Mouse (Mus musculus) hindbrain, embryonic 11.5 days (tissue): ENCODE results near the gene Iah1. TPM values are rescaled to one million over a fixed set of nuclear protein-coding genes. Genes with fewer than 3 reads are reported as not detected.

Experiments used
- ATAC-seq: fragments of 200-750 bp; cut with Nextera tagmentation; 2 replicates; pipeline ENCODE4 v1.8.0; 2017; ENCODE audit warnings: mild to moderate bottlenecking, moderate TSS enrichment, moderate library complexity; ENCODE audit not compliant: low FRiP score
- DNase-seq: peaks from one replicate; pipeline ENCODE4 v3.0.0-alpha.2; 2015; ENCODE audit warnings: low spot score
- H3K27ac ChIP-seq: fragments of 300-500 bp; sonication (generic); 2 replicates; pipeline ENCODE4 v1.5.1; 2014; ENCODE audit warnings: mild to moderate bottlenecking, low read depth, low read length
- H3K27me3 ChIP-seq: fragments of 300-500 bp; sonication (generic); 2 replicates; pipeline ENCODE4 v1.6.1; 2014; ENCODE audit warnings: mild to moderate bottlenecking, low read length, moderate library complexity, mixed read lengths; ENCODE audit not compliant: control insufficient read depth, insufficient read depth
- H3K36me3 ChIP-seq: fragments of 300-500 bp; sonication (generic); 2 replicates; pipeline ENCODE4 v1.6.1; 2014; ENCODE audit warnings: mild to moderate bottlenecking, low read length, moderate library complexity, mixed read lengths; ENCODE audit not compliant: control insufficient read depth, insufficient read depth
- H3K4me1 ChIP-seq: fragments of 300-500 bp; sonication (generic); replicated peaks from 2 replicates; pipeline ENCODE4 v1.6.1; 2014; ENCODE audit warnings: low read length, mixed read lengths; ENCODE audit not compliant: control insufficient read depth, insufficient read depth
- H3K4me2 ChIP-seq: fragments of 300-500 bp; sonication (generic); replicated peaks from 2 replicates; pipeline ENCODE4 v1.6.1; 2014; ENCODE audit warnings: mild to moderate bottlenecking, low read depth, low read length
- H3K4me3 ChIP-seq: fragments of 300-500 bp; sonication (generic); 2 replicates; pipeline ENCODE4 v1.5.1; 2014; ENCODE audit warnings: low read depth, low read length
- H3K9ac ChIP-seq: fragments of 300-500 bp; sonication (generic); 2 replicates; pipeline ENCODE4 v1.6.1; 2014; ENCODE audit warnings: low read depth, low read length
- H3K9me3 ChIP-seq: fragments of 300-500 bp; sonication (generic); 2 replicates; pipeline ENCODE4 v1.6.1; 2016; ENCODE audit warnings: low read length; ENCODE audit not compliant: control insufficient read depth
- WGBS: fragments of 180-500 bp; shearing (Covaris S2); extraction: QIAGEN DNeasy Blood & Tissue Kit; methylation state at CpG from one replicate; pipeline ENCODE4 v1.1.7; 2014; 5-methylcytosine and 5-hydroxymethylcytosine counted together
- polyA plus RNA-seq: library from polyadenylated mRNA; unstranded; fragments of >200 nt; fragmentation: Nextera tagmentation; extraction: Ambion mirVana; gene quantifications from 2 replicates; pipeline ENCODE4 v1.2.1, GENCODE M21; 2014

Gene Iah1
- polyA plus RNA-seq, 1 experiment from 2014 or later: 48.2 TPM

DNA sequence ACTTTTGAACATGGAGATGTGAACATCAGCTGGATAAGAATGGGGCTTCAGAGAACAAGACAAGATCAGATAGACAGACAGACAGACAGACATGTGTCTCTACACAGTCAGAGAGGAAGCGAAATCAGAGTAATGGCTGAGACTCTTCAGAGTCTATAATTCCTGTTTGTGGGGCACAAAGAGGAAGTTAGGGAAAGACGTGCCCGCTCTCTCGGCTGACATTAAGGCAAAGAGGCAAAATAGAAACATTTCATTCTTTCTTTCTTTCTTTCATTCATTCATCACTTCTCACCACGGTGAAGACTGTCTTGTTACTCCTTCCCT lies 52.9 kb downstream of the Iah1 start:
- DNase-seq (no peak), ATAC-seq (no peak)
- Histone ChIP-seq H3K9me3 (no peaks in the 10 kb centered on the region), H3K36me3 (no peaks in the 10 kb centered on the region), H3K4me3 (no peak overlapping the region), H3K27me3 (no peaks in the 10 kb centered on the region), H3K9ac (no peak overlapping the region), H3K4me1 (no peaks in the 10 kb centered on the region), H3K4me2 (no peak overlapping the region), H3K27ac (no peak overlapping the region)
- WGBS: 88% methylated on average over 5 of the region's 5 CpGs

DNA sequence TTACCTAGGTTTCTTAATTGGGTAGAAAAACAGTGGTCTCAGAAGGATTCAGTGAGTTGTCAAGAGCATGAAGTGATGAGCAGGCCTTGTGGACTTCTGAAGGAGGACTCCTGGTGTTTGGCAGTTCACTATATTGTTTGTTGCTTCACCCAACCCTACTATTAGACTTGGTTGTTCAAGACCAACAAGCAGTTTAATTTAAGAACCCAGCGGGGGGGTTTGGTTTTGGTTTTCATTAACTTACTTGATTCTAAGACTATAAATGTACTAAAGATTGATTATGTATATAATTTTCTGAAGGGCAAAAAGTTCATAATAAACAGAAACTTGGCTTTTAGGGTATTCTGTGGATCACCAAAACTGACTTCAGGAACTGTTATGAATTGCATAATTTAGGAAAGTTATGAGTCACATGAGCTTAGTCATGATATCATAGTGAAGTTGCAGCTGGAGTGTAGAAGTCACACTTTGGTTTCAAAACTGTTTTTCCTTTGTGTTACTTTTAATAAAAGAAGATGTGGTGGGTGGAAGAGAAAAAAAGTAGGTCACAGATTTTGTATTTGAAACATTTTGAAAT lies 53.9 kb downstream of the Iah1 start:
- 97% methylated on average over 1 of the region's 1 CpGs for WGBS
- Histone ChIP-seq H3K4me3 (no peak overlapping the region), H3K27ac (no peak overlapping the region), H3K9ac (no peak overlapping the region), H3K4me2 (no peak overlapping the region), H3K9me3 (no peaks in the 10 kb centered on the region), H3K27me3 (no peaks in the 10 kb centered on the region), H3K4me1 (no peaks in the 10 kb centered on the region), H3K36me3 (no peaks in the 10 kb centered on the region)
- ATAC-seq (no peak), DNase-seq (no peak)

DNA sequence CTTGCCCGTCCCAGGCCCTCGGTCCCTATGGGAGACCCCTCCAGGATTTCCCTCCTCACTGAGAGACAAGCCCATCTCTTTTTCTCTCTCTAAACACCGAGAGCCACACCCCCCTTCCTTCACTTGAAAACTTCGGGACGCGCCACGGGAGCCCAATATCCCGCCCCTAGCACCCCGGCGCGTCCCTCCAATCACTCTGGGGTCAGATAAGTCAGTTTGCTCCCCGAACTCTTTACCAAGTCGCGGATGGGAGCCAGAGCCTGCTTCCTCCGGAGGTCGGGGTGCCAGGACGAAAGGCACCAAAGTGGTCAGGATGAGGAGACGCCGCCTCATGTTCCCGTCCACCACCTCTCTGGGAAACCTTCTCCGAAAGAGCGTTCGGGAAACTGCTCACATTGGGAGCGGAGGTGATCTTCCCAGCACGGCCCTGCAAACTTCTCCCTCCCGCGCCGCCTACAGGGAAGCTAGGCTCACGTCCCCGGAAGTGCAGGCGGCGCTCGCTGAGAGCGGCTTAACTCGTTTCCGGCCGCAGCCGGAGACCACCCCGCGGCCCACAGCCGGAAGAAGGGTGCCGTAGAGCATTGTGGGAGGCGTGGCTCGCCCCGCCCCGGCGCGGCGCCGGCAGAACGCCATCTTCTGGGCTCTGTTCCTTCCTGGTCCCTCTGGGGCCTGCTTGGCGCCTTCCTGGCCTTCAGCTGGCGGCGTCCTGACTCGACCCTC lies 57.1 kb downstream of the Iah1 start, which contains the start of gene Adam17:
Gene Adam17 (minus strand): TSS at position 533 of the 720 bp plus-strand sequence.
- peak within 1 kb of the TSS; percentile 78 for H3K4me2 ChIP-seq
- peak within 1 kb of the TSS; percentile 86 for H3K9ac ChIP-seq
- no peaks in the 10 kb centered on the region for H3K4me1 ChIP-seq
- peak within 1 kb of the TSS; percentile 86 for H3K27ac ChIP-seq
- DNase-seq (peak; percentile 96), ATAC-seq (peak; percentile 98)
- WGBS: under 1% methylated on average over 51 of the region's 55 CpGs
- no peaks in the 10 kb centered on the region for H3K9me3 ChIP-seq
- no peaks in the 10 kb centered on the region for H3K27me3 ChIP-seq
- H3K4me3 ChIP-seq: peak within 1 kb of the TSS; percentile 73
- H3K36me3 ChIP-seq: no peaks in the 10 kb centered on the region

Other genes starting within 250 kb of the Iah1 start
- gene Cpsf3, start 31.0 kb upstream of the Iah1 start, polyA plus RNA-seq: 125 and 140 TPM in 2 replicates
- 45.5 and 47.6 TPM in 2 replicates for gene Itgb1bp1, start 30.1 kb upstream of the Iah1 start, polyA plus RNA-seq
- 37.5 and 38.2 TPM in 2 replicates for gene Adam17, start 57.2 kb downstream of the Iah1 start, polyA plus RNA-seq
- gene Ywhaq, start 101.2 kb downstream of the Iah1 start, polyA plus RNA-seq: 1,238 and 1,304 TPM in 2 replicates